Mouse (Mus musculus): ENCODE measurements around the gene Emp1. TPM values are rescaled to one million over a fixed set of nuclear protein-coding genes. Genes with fewer than 3 reads are reported as not detected.

Gene Emp1
- total RNA-seq, 2 experiments from 2014 or later: 3.4 to 6.6 TPM

GRCm38 (mm10) chr6:135363344-135364040 lies 1.1 kb downstream of the Emp1 start:
- DNase-seq (ENCODE audit: low spot score in 2 of 2): no peak

DNA sequence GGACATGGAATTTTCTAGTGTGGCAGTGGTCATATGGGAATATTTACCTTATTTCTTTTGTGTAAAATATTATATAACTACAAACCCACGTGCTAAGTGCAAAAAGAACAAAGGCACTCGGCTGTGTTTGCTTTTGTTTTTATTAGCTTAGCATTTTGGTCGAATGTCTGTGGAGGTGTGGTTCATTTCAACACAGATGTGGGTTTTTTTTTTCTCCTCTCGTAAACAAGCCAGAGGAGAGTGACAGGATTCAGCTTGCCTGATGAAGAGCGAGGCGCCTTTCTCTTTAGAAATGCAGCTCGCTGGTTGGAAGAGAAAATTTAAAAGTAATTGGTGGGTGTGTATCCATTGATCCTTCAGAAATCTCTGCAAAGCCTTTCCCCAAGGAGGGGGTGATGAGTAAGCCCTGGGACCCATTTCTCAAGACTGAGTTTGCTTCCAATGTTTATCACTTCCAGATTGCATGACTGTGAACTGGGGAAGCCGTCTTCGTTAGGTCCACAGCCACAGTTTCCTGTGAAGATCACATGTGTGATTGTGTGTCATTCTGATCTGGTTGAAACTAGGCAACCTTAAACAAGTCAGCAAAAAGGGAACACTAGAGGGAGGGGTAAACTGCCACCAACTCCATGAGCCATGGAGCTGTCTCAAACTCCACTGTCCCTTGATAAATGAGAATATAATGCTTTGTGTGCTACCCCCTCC lies 1.8 kb downstream of the Emp1 start:
- no peak for DNase-seq (ENCODE audit: low spot score in 2 of 2)

DNA sequence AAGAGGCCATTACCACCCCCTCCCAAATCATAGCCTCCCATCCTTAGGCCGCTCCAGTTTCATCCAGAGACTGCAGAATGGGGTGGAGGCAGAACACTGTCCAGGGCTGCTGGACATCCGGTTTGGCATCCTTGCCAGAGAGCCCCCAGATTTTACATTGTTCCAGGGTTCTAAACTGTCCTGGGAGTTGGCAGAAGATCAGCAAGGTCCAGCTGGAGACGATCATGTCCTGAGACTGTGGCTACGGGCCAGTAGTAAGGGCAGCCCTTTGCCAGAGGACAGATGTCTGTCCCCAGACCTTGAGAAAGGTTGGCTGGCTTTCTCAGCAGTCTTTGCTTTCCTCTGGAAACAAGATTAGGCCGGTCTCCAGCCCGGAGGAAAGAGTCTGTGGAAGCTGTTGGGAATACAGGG lies 2.6 kb downstream of the Emp1 start:
- DNase-seq (ENCODE audit: low spot score in 2 of 2): no peak

- DNase-seq (ENCODE audit: low spot score in 2 of 2): no peak
Measured at GRCm38 (mm10) chr6:135365614-135366013, 3.3 kb downstream of the Emp1 start.

GRCm38 (mm10) chr6:135368230-135368629 lies 5.9 kb downstream of the Emp1 start:
- DNase-seq (ENCODE audit: low spot score in 2 of 2): no peak

DNA sequence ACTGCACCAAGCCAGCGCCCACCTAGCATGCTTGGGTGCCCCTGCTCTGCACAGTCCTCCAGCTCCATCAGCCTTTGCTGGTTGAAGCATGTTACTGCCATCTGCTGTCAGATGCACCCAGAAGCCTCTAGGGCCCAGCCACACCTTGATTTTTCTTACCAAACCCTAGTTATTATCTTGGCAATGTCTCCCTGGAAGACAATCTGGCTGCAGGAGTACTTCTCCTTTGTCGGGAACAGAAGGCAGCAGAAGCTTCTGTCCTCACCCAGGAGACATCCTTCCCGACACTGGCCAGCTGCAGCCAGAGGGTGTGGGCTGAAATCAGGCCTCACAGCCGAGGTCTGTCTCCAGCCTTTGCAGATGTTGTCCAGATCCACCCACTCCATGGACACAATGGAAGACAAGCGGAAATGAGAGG lies 7.2 kb downstream of the Emp1 start:
- peak; percentile 36 to 49 for DNase-seq (ENCODE audit: low spot score in 2 of 2)

DNA sequence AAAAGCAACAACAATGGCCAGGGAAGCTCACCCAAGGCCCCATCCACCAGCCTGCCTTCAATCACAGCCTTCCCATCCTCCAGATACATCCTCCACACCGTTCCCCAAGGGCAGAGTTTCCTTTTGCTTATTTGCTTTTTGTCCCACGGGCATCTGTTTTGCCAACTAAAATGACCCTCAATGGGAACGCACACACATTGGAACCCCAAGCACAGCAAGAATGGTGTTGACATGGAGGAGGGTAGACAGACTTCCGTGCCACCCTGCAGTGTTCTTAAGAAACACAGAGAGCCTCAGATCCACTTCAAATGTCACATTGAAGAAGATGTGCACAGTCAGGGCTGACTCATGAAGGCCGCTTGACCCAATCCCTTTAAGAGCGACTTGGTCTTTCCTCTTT lies 8.6 kb downstream of the Emp1 start:
- no peak for DNase-seq (ENCODE audit: low spot score in 2 of 2)

GRCm38 (mm10) chr6:135373357-135373756 lies 11.0 kb downstream of the Emp1 start:
- DNase-seq (ENCODE audit: low spot score in 2 of 2): no peak

DNA sequence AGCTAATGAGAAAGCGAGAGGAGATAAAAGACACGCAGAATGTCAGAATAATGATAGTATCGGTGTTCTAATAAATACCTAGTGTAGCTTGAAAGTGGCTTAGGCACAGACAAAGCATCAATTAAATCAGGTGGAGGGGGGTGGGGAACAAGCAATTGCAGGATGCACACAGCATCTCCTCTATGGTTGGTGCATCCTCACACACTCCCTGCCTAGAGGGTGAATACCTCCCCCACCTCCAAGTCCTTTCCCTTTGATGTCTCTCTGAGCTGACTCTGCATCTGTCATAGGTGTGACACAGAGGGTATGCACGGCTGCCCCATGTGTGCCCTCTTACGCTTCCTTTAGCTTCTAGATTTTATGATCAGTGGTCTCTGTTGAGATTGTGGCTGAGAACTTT lies 13.5 kb downstream of the Emp1 start:
- DNase-seq (ENCODE audit: low spot score in 2 of 2): no peak

- no peak for DNase-seq (ENCODE audit: low spot score in 2 of 2)
Measured at GRCm38 (mm10) chr6:135376248-135376647, 13.9 kb downstream of the Emp1 start.

DNA sequence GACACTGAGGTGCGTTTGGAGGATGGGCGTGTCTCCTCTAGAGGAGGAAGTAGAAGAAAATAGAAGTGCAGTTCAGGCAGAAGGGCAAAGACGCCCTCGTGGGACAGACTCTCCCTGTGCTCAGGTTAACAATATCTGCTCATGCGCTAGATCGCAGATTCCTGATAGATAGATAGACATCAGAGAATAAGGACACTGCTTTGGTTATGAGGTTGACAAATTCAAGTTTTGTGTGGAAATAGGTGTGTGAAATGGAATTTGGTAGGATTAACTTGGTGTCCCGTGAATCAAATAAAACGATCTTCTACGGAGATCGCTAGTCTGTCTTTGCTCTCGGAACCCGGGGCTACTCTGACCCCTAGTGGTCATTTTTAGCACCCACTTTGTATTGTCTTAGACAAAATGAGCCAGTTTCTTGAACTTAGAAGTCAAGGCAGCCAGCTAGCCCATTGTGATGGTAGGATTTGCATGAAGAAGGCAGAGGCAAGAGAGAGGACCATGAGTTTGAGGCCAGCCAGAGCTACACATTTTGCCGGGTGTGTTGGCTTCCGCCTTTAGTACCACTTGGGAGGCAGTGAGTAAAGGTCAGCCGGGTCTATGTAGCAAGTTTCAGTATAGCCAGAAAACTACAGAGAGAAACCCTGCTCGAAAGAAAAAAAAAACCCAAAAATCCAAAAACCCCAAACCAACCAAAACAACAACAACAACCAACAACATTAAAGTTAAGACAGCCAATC lies 15.4 kb downstream of the Emp1 start:
- DNase-seq (ENCODE audit: low spot score in 2 of 2): peak; percentile 68

DNA sequence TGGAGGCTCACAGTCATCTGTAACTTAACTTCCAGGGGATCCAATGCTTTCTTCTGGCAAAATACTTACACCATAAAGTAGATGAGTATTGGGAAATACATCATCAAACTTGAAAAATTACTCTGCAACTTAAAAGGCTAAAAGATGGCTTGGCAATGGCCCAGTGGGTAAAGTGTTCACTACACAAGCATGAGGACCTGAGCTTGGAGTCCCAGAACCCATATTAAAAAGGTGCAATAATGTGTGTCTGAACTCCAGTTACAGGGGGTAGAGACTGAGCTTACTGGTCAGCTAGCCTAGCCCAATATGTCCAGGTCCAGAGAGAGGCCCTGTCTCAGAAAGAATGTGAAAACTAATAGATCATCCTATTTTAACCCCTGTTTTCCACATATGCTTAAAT lies 21.6 kb downstream of the Emp1 start:
- no peak for DNase-seq (ENCODE audit: low spot score in 2 of 2)

- peak; percentile 35 to 55 for DNase-seq (ENCODE audit: low spot score in 2 of 2)
Measured at GRCm38 (mm10) chr6:135385738-135386459, 23.6 kb downstream of the Emp1 start.

DNA sequence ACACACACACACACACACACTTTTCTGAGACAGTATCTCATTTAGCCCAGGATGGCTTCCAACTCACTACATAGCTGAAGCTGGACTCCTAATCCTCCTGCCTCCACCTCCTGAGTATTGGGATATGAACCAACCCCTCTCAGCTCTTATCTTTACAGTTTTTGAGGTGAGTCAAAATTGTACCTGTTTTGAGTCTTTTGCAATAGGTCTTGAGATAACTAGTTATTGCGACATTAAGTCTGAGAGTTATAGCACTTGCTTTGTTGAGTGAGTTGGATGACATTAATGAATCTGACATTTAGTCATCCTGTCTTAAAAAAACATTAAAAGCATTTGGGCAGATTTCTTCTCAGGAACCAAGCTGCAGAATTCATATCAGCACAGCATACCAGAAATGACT lies 25.3 kb downstream of the Emp1 start:
- no peak for DNase-seq (ENCODE audit: low spot score in 2 of 2)

GRCm38 (mm10) chr6:135388711-135389110 lies 26.4 kb downstream of the Emp1 start:
- no peak for DNase-seq (ENCODE audit: low spot score in 2 of 2)

- no peak for DNase-seq (ENCODE audit: low spot score in 2 of 2)
Measured at GRCm38 (mm10) chr6:135390398-135390797, 28.1 kb downstream of the Emp1 start.

DNA sequence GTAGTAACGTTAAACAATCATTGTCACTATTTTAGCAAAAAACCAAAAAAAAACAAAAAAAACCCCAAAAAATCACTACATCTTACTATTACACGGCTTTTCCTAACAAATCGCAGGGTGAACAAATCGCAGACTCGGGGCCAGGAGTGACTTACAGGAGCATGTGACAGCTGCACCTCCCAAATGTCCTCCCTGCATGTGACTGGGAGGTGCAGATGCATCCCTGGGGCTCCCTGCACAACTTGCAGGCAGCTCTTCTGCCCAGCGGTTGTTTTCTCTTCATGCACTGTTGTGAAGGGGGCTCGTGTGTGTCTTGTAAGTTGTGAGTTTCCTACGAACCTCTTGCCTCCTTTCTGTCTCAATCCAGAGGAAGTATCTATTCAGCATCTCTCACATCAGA lies 33.0 kb downstream of the Emp1 start:
- no peak for DNase-seq (ENCODE audit: low spot score in 2 of 2)

DNA sequence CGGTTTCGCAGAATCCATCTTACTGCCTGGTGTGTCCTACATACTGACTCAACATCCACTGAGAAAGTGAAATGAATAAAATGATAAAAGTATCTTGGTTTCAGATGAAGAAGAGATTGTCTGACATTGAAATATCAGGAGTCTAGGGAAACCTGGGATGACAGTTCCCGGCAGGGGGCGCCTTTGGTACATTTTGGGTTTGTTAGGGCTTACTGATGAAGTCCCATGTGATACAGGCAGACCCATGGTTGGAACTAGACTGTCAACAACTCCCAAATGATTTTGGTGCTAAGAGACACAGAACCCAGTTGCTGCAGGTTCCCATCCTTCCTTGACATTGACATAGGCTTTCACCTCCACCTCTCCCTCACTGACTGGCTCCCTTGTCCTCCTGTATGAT lies 34.7 kb downstream of the Emp1 start:
- DNase-seq (ENCODE audit: low spot score in 2 of 2): no peak

GRCm38 (mm10) chr6:135397788-135398187 lies 35.4 kb downstream of the Emp1 start:
- DNase-seq (ENCODE audit: low spot score in 2 of 2): no peak

GRCm38 (mm10) chr6:135398801-135399200 lies 36.5 kb downstream of the Emp1 start:
- no peak for DNase-seq (ENCODE audit: low spot score in 2 of 2)

- DNase-seq (ENCODE audit: low spot score in 2 of 2): peak; percentile 66 to 87
Measured at GRCm38 (mm10) chr6:135400306-135400705, 38.0 kb downstream of the Emp1 start.

Measured in left cerebral cortex, adult 18-20 months (tissue).